ENCODE assay signal across 8 mouse cellular contexts in the genomic region with DNA sequence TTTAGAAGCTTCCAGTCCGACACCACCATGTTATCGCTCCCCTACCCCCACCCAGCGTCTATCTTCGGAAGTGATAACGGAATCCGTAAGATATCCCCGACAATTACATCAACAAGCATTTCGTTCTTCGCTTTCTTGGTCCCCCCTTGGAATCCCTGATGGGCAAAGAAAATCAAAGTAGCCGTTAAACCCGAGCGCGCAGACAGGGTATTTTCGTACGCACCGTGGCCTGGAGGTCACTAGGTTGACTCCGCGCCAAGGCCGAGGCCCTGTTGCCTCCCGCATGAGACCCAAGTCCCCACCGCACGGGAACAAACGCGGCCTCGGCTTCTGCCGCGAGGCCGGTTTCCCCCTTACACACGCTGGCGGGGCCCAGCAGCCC. TPM values are rescaled to one million over a fixed set of nuclear protein-coding genes. Genes with fewer than 3 reads are reported as not detected.
DNase-seq lines count a peak whose midpoint lies in the region; ATAC-seq and TF ChIP-seq lines count a peak whose summit lies in the region.

No protein-coding gene starts in this region.

- ATAC-seq in kidney, embryonic 14.5 days (ENCODE audit: low FRiP score, low TSS enrichment) = no peak; the same call in 1 of the 2 replicates
- peak; percentile 16 for ATAC-seq in intestine, embryonic 15.5 days
- ATAC-seq in midbrain, embryonic 13.5 days = no peak
- no peak for ATAC-seq in monocyte, adult 5-6 weeks (replicated peaks; ENCODE audit: insufficient number of reproducible peaks, low FRiP score, low TSS enrichment, poor library complexity, severe bottlenecking)

- peaks cover 12% of the 10 kb centered on the region; the same call in 1 of the 2 replicates for H3K36me3 ChIP-seq in kidney, embryonic 14.5 days (ENCODE audit: control insufficient read depth, insufficient read depth, low read length)
- peaks cover 6% of the 10 kb centered on the region for H3K36me3 ChIP-seq in ES-E14 (ENCODE audit: control insufficient read depth, insufficient read depth, low read length, poor library complexity, severe bottlenecking)
- H3K36me3 ChIP-seq in intestine, embryonic 15.5 days = 0 out of 2 replicates have a peak, but pooled peaks cover 4% of the 10 kb centered on the region
- no peaks in the 10 kb centered on the region; the same call in 1 of the 2 replicates for H3K36me3 ChIP-seq in midbrain, embryonic 13.5 days

- H3K27ac ChIP-seq in kidney, embryonic 14.5 days (ENCODE audit: low read depth, low read length) = peak overlapping the region; percentile 93
- H3K27ac ChIP-seq in ES-E14 (ENCODE audit: insufficient read depth, low read depth, low read length, poor library complexity, severe bottlenecking) = peak overlapping the region; percentile 92
- peak overlapping the region; percentile 93 for H3K27ac ChIP-seq in intestine, embryonic 15.5 days
- peak overlapping the region; percentile 95 for H3K27ac ChIP-seq in midbrain, embryonic 13.5 days

- peak overlapping the region; percentile 75 for H3K4me2 ChIP-seq in kidney, embryonic 14.5 days (replicated peaks; ENCODE audit: low read depth, low read length)
- H3K4me2 ChIP-seq in intestine, embryonic 15.5 days (replicated peaks) = peak overlapping the region; percentile 70; the same call in 1 of the 2 replicates
- peak overlapping the region; percentile 77 for H3K4me2 ChIP-seq in midbrain, embryonic 13.5 days (replicated peaks)

- H3K9ac ChIP-seq in kidney, embryonic 14.5 days (ENCODE audit: low read depth, low read length) = peak overlapping the region; percentile 98
- H3K9ac ChIP-seq in ES-E14 (ENCODE audit: insufficient read depth, low read depth, low read length, poor library complexity, severe bottlenecking) = peak overlapping the region; percentile 100
- H3K9ac ChIP-seq in intestine, embryonic 15.5 days = peak overlapping the region; percentile 86
- peak overlapping the region; percentile 95 for H3K9ac ChIP-seq in midbrain, embryonic 13.5 days (replicated peaks)

- H3K9me3 ChIP-seq in kidney, embryonic 14.5 days (ENCODE audit: control insufficient read depth, low read length) = no peaks in the 10 kb centered on the region
- no peaks in the 10 kb centered on the region for H3K9me3 ChIP-seq in ES-E14 (ENCODE audit: control insufficient read depth, insufficient read depth, low read depth, low read length)
- H3K9me3 ChIP-seq in intestine, embryonic 15.5 days = no peaks in the 10 kb centered on the region
- no peaks in the 10 kb centered on the region for H3K9me3 ChIP-seq in midbrain, embryonic 13.5 days

- H3K27me3 ChIP-seq in kidney, embryonic 14.5 days (ENCODE audit: control insufficient read depth, insufficient read depth, low read length) = no peaks in the 10 kb centered on the region
- H3K27me3 ChIP-seq in intestine, embryonic 15.5 days (replicated peaks) = no peaks in the 10 kb centered on the region
- no peaks in the 10 kb centered on the region for H3K27me3 ChIP-seq in midbrain, embryonic 13.5 days

- under 1% methylated on average over 30 of the region's 30 CpGs for WGBS in kidney, embryonic 14.5 days
- WGBS in intestine, embryonic 15.5 days = under 1% methylated on average over 30 of the region's 30 CpGs
- WGBS in midbrain, embryonic 13.5 days = under 1% methylated on average over 30 of the region's 30 CpGs

- in situ Hi-C loops in ES-E14 (cut with MboI; ENCODE audit: low sequenced_read_pairs in 2 of 2, unreplicated experiment in 2 of 2) = no loop called here

- H3K4me1 ChIP-seq in kidney, embryonic 14.5 days (ENCODE audit: control insufficient read depth, insufficient read depth, low read length) = peaks cover 12% of the 10 kb centered on the region; the same call in 1 of the 2 replicates
- H3K4me1 ChIP-seq in ES-E14 (ENCODE audit: control insufficient read depth in 2 of 2, insufficient read depth in 2 of 2, low read length in 2 of 2, poor library complexity in 1 of 2) = peaks cover 8 to 9% of the 10 kb centered on the region in 2 experiments; a peak in 3 of 4 replicates
- H3K4me1 ChIP-seq in intestine, embryonic 15.5 days (replicated peaks) = peaks cover 20% of the 10 kb centered on the region; the same call in 1 of the 2 replicates
- peaks cover 44% of the 10 kb centered on the region for H3K4me1 ChIP-seq in midbrain, embryonic 13.5 days (replicated peaks)

- H3K4me3 ChIP-seq in kidney, embryonic 14.5 days (ENCODE audit: low read length) = peak overlapping the region; percentile 99
- H3K4me3 ChIP-seq in ES-E14 (ENCODE audit: insufficient read depth in 1 of 2, low read depth in 1 of 2, low read length in 2 of 2, poor library complexity in 1 of 2, severe bottlenecking in 1 of 2) = peak overlapping the region; percentile 98
- peak overlapping the region; percentile 65 for H3K4me3 ChIP-seq in intestine, embryonic 15.5 days (replicated peaks)
- peak overlapping the region; percentile 93 for H3K4me3 ChIP-seq in midbrain, embryonic 13.5 days (replicated peaks)

- no peak for DNase-seq in kidney, postnatal 14 days
- no peak for DNase-seq in ES-E14 (ENCODE audit: low read depth, low spot score)
- DNase-seq in embryo, embryonic 11.5 days (ENCODE audit: low read depth, low spot score) = peak; percentile 19
- DNase-seq in adrenal gland, adult (ENCODE audit: inconsistent age in 2 of 2, low spot score in 1 of 2) = no peak

TF ChIP-seq in ES-E14, 5 proteins besides CTCF, POLR2A, EP300 and RAD21:
- no peak for TF ChIP-seq ZNF384 (IDR thresholded peaks at IDR 0.05; ENCODE audit: low read depth, low read length)
- no peak for TF ChIP-seq MAFK (IDR thresholded peaks at IDR 0.05; ENCODE audit: insufficient read depth, low read depth, low read length)
- TF ChIP-seq HCFC1 (IDR thresholded peaks at IDR 0.05; ENCODE audit: borderline replicate concordance, insufficient read depth, low read length) = no peak
- no peak for TF ChIP-seq CHD2 (IDR thresholded peaks at IDR 0.05; ENCODE audit: low read depth, low read length)
- no peak for TF ChIP-seq ZC3H11A (IDR thresholded peaks at IDR 0.05; ENCODE audit: borderline replicate concordance, low read depth, low read length)

RNA-seq across cellular contexts. Expression of gene Hnrnpc, which starts 0.4 kb away (rescaled TPM):
- 718 and 725 TPM in 2 replicates for polyA plus RNA-seq in kidney, embryonic 14.5 days (2014; fragmentation: Nextera tagmentation; extraction: Ambion mirVana)
- total RNA-seq in ES-E14 (2012; rRNA removed) = 242 and 267 TPM in 2 replicates
- 555 and 601 TPM in 2 replicates for polyA plus RNA-seq in intestine, embryonic 15.5 days (2015; fragmentation: Nextera tagmentation; extraction: Ambion mirVana)
- 705 and 728 TPM in 2 replicates for polyA plus RNA-seq in midbrain, embryonic 13.5 days (2015; fragmentation: Nextera tagmentation; extraction: Ambion mirVana)
- total RNA-seq in monocyte, adult 5-6 weeks (2017) = 287 to 397 TPM (median 370 TPM) in 3 replicates

RNA-seq across cellular contexts. Expression of gene Rpgrip1, which starts 7.0 kb away (rescaled TPM):
- polyA plus RNA-seq in kidney, embryonic 14.5 days (2014; fragmentation: Nextera tagmentation; extraction: Ambion mirVana) = 76.5 and 134 TPM in 2 replicates
- 3.3 and 6.4 TPM in 2 replicates for total RNA-seq in ES-E14 (2012; rRNA removed)
- polyA plus RNA-seq in intestine, embryonic 15.5 days (2015; fragmentation: Nextera tagmentation; extraction: Ambion mirVana) = 60.1 and 62.2 TPM in 2 replicates
- 60.6 and 69.4 TPM in 2 replicates for polyA plus RNA-seq in midbrain, embryonic 13.5 days (2015; fragmentation: Nextera tagmentation; extraction: Ambion mirVana)
- total RNA-seq in monocyte, adult 5-6 weeks (2017) = 10.6 to 12.6 TPM (median 12.3 TPM) in 3 replicates
